Mouse (Mus musculus): ENCODE measurements around the gene Nlgn1.

DNA sequence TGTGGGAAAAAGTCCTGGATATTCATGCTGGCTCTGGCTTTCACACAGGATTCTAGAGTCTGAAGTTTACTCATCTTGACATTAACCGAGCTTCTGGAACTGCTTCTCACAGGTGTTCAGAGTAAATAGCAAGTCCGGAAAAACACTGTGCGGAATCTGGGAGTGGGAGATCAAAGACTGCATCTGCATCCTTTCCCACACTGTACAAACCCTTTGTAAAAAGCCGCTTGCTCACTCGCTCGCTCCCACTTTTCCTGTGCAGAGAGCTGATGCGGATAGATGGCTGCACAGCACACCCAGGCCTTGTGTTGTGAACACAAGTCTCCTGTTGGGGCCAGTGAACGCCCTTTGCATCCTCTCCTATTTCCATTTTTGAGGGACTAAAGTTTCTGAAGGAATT is 165.5 kb downstream of the Nlgn1 start:
- TF ChIP-seq CTCF (IDR thresholded peaks at IDR 0.05) (no peak), POLR2A (IDR thresholded peaks at IDR 0.05; ENCODE audit: insufficient read depth, low read depth, low read length) (no peak)
